Mouse (Mus musculus) heart, postnatal 0 days (tissue): ENCODE measurements around the gene Xpnpep1. TPM values are rescaled to one million over a fixed set of nuclear protein-coding genes. Genes with fewer than 3 reads are reported as not detected.

Experiments used
- ATAC-seq: fragments of 200-750 bp; cut with Nextera tagmentation; 2 replicates; pipeline ENCODE4 v1.8.0; 2017; ENCODE audit warnings: low read depth, moderate number of reproducible peaks, moderate library complexity; ENCODE audit not compliant: insufficient read depth
- DNase-seq: peaks from one replicate; pipeline ENCODE4 v3.0.0-alpha.2; 2016; ENCODE audit warnings: low spot score
- H3K27ac ChIP-seq: fragments of 300-500 bp; sonication (generic); 2 replicates; pipeline ENCODE4 v1.5.1; 2014; ENCODE audit warnings: low read depth, mild to moderate bottlenecking
- H3K27me3 ChIP-seq: fragments of 300-500 bp; sonication (generic); 2 replicates; pipeline ENCODE4 v1.6.1; 2014; ENCODE audit warnings: low read length, mixed read lengths; ENCODE audit not compliant: control insufficient read depth, insufficient read depth
- H3K36me3 ChIP-seq: fragments of 300-500 bp; sonication (generic); replicated peaks from 2 replicates; pipeline ENCODE4 v1.6.1; 2014; ENCODE audit warnings: low read length, mixed read lengths; ENCODE audit not compliant: control insufficient read depth, insufficient read depth
- H3K4me1 ChIP-seq: fragments of 300-500 bp; sonication (generic); 2 replicates; pipeline ENCODE4 v1.6.1; 2014; ENCODE audit warnings: antibody characterized with exemption; ENCODE audit not compliant: control insufficient read depth, insufficient read depth
- H3K4me2 ChIP-seq: fragments of 300-500 bp; sonication (generic); 2 replicates; pipeline ENCODE4 v1.6.1; 2014; ENCODE audit warnings: low read depth, mild to moderate bottlenecking, low read length, moderate library complexity
- H3K4me3 ChIP-seq: fragments of 300-500 bp; sonication (generic); 2 replicates; pipeline ENCODE4 v1.5.1; 2014; ENCODE audit warnings: low read depth, low read length
- H3K9ac ChIP-seq: fragments of 300-500 bp; sonication (generic); replicated peaks from 2 replicates; pipeline ENCODE4 v1.6.1; 2014; ENCODE audit warnings: low read depth, low read length, mixed read lengths
- H3K9me3 ChIP-seq: fragments of 300-500 bp; sonication (generic); replicated peaks from 2 replicates; pipeline ENCODE4 v1.6.1; 2016; ENCODE audit warnings: low read length; ENCODE audit not compliant: control insufficient read depth
- CTCF ChIP-seq: IDR thresholded peaks from 2 replicates; pipeline ENCODE4 v1.5.1; 2016; ENCODE audit warnings: antibody characterized with exemption, control low read depth, low read depth
- EP300 ChIP-seq: IDR thresholded peaks from 2 replicates; pipeline ENCODE4 v1.6.1; 2016; ENCODE audit warnings: antibody characterized with exemption, low read depth
- WGBS: fragments of 180-500 bp; shearing (Covaris S2); extraction: QIAGEN DNeasy Blood & Tissue Kit; methylation state at CpG from one replicate; pipeline ENCODE4 v1.1.7; 2014; 5-methylcytosine and 5-hydroxymethylcytosine counted together
- polyA plus RNA-seq: library from polyadenylated mRNA; unstranded; fragments of >200 nt; fragmentation: Nextera tagmentation; extraction: Ambion mirVana; gene quantifications from 2 replicates; pipeline ENCODE4 v1.2.1, GENCODE M21; 2015
- total RNA-seq: library from RNA; depleted of rRNA; stranded (reverse); fragments of >200 nt; gene quantifications from 2 replicates; pipeline ENCODE4 v1.2.3, GENCODE M21; 2014; ENCODE audit warnings: low replicate concordance

The Xpnpep1 gene
- total and polyA plus RNA-seq, 2 experiments from 2014 or later, result 107 to 119 TPM

GRCm38 (mm10) chr19:53064972-53065361 is 25.0 kb upstream of the Xpnpep1 start:
- 57% methylated on average over 8 of the region's 8 CpGs for WGBS
- H3K9me3 ChIP-seq, result no peaks in the 10 kb centered on the region
- TF ChIP-seq CTCF (no peak), EP300 (no peak)
- H3K27me3 ChIP-seq, result no peaks in the 10 kb centered on the region
- no peak overlapping the region for H3K4me2 ChIP-seq
- H3K9ac ChIP-seq, result no peak overlapping the region
- H3K4me3 ChIP-seq, result no peak overlapping the region
- no peak for DNase-seq
- no peaks in the 10 kb centered on the region for H3K36me3 ChIP-seq
- ATAC-seq, result no peak
- H3K4me1 ChIP-seq, result 0 out of 2 replicates have a peak, but pooled peaks cover 8% of the 10 kb centered on the region
- no peak overlapping the region for H3K27ac ChIP-seq

GRCm38 (mm10) chr19:53064292-53064971 is 24.4 kb upstream of the Xpnpep1 start:
- ATAC-seq, result no peak
- WGBS, result 66% methylated on average over 12 of the region's 12 CpGs

GRCm38 (mm10) chr19:53062046-53062445 is 22.0 kb upstream of the Xpnpep1 start:
- Histone ChIP-seq H3K4me2 (no peak overlapping the region), H3K27ac (no peak overlapping the region), H3K4me3 (no peak overlapping the region), H3K36me3 (no peaks in the 10 kb centered on the region), H3K27me3 (no peaks in the 10 kb centered on the region), H3K9ac (no peak overlapping the region), H3K9me3 (no peaks in the 10 kb centered on the region), H3K4me1 (peaks cover 15% of the 10 kb centered on the region; the same call in 1 of the 2 replicates)
- ATAC-seq (no peak), DNase-seq (no peak)
- no peak for TF ChIP-seq CTCF
- no peak for TF ChIP-seq EP300
- WGBS, result 60% methylated on average over 3 of the region's 3 CpGs

More at GRCm38 (mm10) chr19:53064292-53064971, 24.4 kb upstream of the Xpnpep1 start:
- no peaks in the 10 kb centered on the region for H3K9me3 ChIP-seq
- DNase-seq, result no peak
- 0 out of 2 replicates have a peak, but pooled peaks cover 8% of the 10 kb centered on the region for H3K4me1 ChIP-seq
- H3K4me2 ChIP-seq, result no peak overlapping the region
- H3K9ac ChIP-seq, result no peak overlapping the region
- no peak overlapping the region for H3K27ac ChIP-seq
- no peaks in the 10 kb centered on the region for H3K36me3 ChIP-seq
- no peak overlapping the region for H3K4me3 ChIP-seq
- no peaks in the 10 kb centered on the region for H3K27me3 ChIP-seq
- TF ChIP-seq EP300 (no peak), CTCF (no peak)

GRCm38 (mm10) chr19:53059344-53060111 is 19.5 kb upstream of the Xpnpep1 start:
- peaks cover 7% of the 10 kb centered on the region; the same call in 1 of the 2 replicates for H3K4me1 ChIP-seq
- H3K9ac ChIP-seq, result no peak overlapping the region
- no peaks in the 10 kb centered on the region for H3K36me3 ChIP-seq
- no peak for DNase-seq
- ATAC-seq, result no peak
- no peak overlapping the region for H3K27ac ChIP-seq
- H3K4me2 ChIP-seq, result no peak overlapping the region
- 73% methylated on average over 16 of the region's 16 CpGs for WGBS
- no peaks in the 10 kb centered on the region for H3K9me3 ChIP-seq
- TF ChIP-seq CTCF, result no peak
- no peak for TF ChIP-seq EP300
- no peak overlapping the region for H3K4me3 ChIP-seq
- H3K27me3 ChIP-seq, result no peaks in the 10 kb centered on the region

GRCm38 (mm10) chr19:53058726-53059334 is 18.8 kb upstream of the Xpnpep1 start:
- WGBS, result 46% methylated on average over 8 of the region's 8 CpGs
- no peak overlapping the region for H3K9ac ChIP-seq

More at GRCm38 (mm10) chr19:53058726-53059334, 18.8 kb upstream of the Xpnpep1 start:
- TF ChIP-seq CTCF (no peak), EP300 (no peak)
- H3K27ac ChIP-seq, result peak overlapping the region; percentile 18; the same call in 1 of the 2 replicates
- H3K27me3 ChIP-seq, result no peaks in the 10 kb centered on the region
- ATAC-seq (peak; percentile 79), DNase-seq (peak; percentile 30)
- no peaks in the 10 kb centered on the region for H3K9me3 ChIP-seq
- H3K36me3 ChIP-seq, result no peaks in the 10 kb centered on the region
- H3K4me3 ChIP-seq, result no peak overlapping the region
- peaks cover 7% of the 10 kb centered on the region; the same call in 1 of the 2 replicates for H3K4me1 ChIP-seq
- H3K4me2 ChIP-seq, result no peak overlapping the region
